Mouse (Mus musculus) lung, adult 18-20 months (tissue): Measurements from ENCODE around the gene Trp53.
"Not testable (repeated sequence)": the region's sequence is repeated elsewhere in the genome, so short reads cannot be mapped to it uniquely, and the experiment has no call there.

Source experiments
- DNase-seq, 2 experiments: peaks; one replicate each; pipeline ENCODE4 v3.0.0; 2022; ENCODE audit warnings: mixed read lengths in 2 of 2

Gene Trp53

GRCm38 (mm10) chr11:69580091-69580514 is at the start of gene Trp53, which contains the start of gene Wrap53:
TSS of gene Trp53 (plus strand) at chr11:69580359.
TSS of gene Wrap53 (minus strand) at chr11:69580255.
- DNase-seq, result peak; percentile 94 to 95

- not testable (repeated sequence) for DNase-seq
These were observed 49.4 kb upstream of the Trp53 start for GRCm38 (mm10) chr11:69530755-69531154.

GRCm38 (mm10) chr11:69532480-69533150 is 47.5 kb upstream of the Trp53 start:
- no peak for DNase-seq

- DNase-seq, result no peak
These were observed 45.2 kb upstream of the Trp53 start for GRCm38 (mm10) chr11:69534990-69535389.

- no peak for DNase-seq
These were observed 39.5 kb upstream of the Trp53 start for GRCm38 (mm10) chr11:69540700-69541099.

GRCm38 (mm10) chr11:69541741-69542140 is 38.4 kb upstream of the Trp53 start:
- DNase-seq, result not testable (repeated sequence)

GRCm38 (mm10) chr11:69543598-69543997 is 36.6 kb upstream of the Trp53 start:
- DNase-seq, result no peak

- no peak for DNase-seq
These were observed 34.2 kb upstream of the Trp53 start for GRCm38 (mm10) chr11:69545957-69546356.

GRCm38 (mm10) chr11:69546423-69547053 is 33.6 kb upstream of the Trp53 start:
- DNase-seq, result peak; percentile 68 to 80

GRCm38 (mm10) chr11:69547071-69547470 is 33.1 kb upstream of the Trp53 start:
- DNase-seq, result peak; percentile 46 to 65

GRCm38 (mm10) chr11:69549060-69549656 is 31.0 kb upstream of the Trp53 start, which contains the start of gene Dnah2:
TSS of gene Dnah2 (minus strand) at chr11:69549110.
- DNase-seq, result no peak

- no peak for DNase-seq
These were observed 28.8 kb upstream of the Trp53 start for GRCm38 (mm10) chr11:69551310-69551709.

- no peak for DNase-seq
These were observed 27.4 kb upstream of the Trp53 start for GRCm38 (mm10) chr11:69552622-69553340.

- no peak for DNase-seq
These were observed 26.8 kb upstream of the Trp53 start for GRCm38 (mm10) chr11:69553341-69553721.

- DNase-seq, result no peak
These were observed 25.5 kb upstream of the Trp53 start for GRCm38 (mm10) chr11:69554539-69555140.

GRCm38 (mm10) chr11:69557381-69557958 is 22.7 kb upstream of the Trp53 start:
- DNase-seq, result no peak

GRCm38 (mm10) chr11:69558756-69559155 is 21.4 kb upstream of the Trp53 start:
- no peak for DNase-seq

- DNase-seq, result no peak
These were observed 21.0 kb upstream of the Trp53 start for GRCm38 (mm10) chr11:69559183-69559582.

- DNase-seq, result no peak
These were observed 20.1 kb upstream of the Trp53 start, which contains the start of gene Efnb3 for GRCm38 (mm10) chr11:69559851-69560765. TSS of gene Efnb3 (minus strand) at chr11:69560205.

GRCm38 (mm10) chr11:69560896-69561854 is 19.0 kb upstream of the Trp53 start:
- DNase-seq, result no peak
